In the genomic region with DNA sequence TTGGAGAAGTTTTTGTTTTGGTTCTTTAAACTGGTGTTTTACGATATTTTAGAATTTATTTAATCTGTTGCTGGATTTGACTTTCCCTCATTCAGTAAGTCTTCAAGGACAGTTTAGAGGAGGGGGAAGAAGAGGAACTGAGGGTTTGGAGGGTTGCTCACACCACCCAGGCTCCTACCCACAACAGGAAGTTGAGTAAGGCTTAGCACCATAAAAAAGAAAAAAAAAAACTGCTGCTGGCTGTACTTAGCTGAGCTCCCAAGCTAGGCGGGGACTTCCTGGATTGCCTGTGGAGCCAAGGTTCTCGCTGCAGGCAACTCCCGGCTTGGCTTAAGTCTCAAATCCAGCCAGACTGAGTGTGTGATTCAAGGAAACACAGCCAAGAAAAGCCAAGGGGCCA, we compare ENCODE assay signal across 9 mouse cellular contexts. TPM values are rescaled to one million over a fixed set of nuclear protein-coding genes. Genes with fewer than 3 reads are reported as not detected.
DNase-seq lines count a peak whose midpoint lies in the region; ATAC-seq and TF ChIP-seq lines count a peak whose summit lies in the region.
"Had no signal": no experiment of that assay in that cellular context is flagged by ENCODE, and none has a peak within 500 bp of the region (broad histone marks: within the 10 kb centered on the region; RNA-seq: fewer than 3 reads in every experiment).

No protein-coding gene starts in this region.

- H3K4me1 ChIP-seq in embryonic facial prominence, embryonic 14.5 days (ENCODE audit: control insufficient read depth, insufficient read depth, low read length): no peaks in the 10 kb centered on the region
- peaks cover 43% of the 10 kb centered on the region for H3K4me1 ChIP-seq in liver, embryonic 13.5 days (replicated peaks)
- peaks cover 21% of the 10 kb centered on the region for H3K4me1 ChIP-seq in small intestine, adult 2 months (ENCODE audit: control insufficient read depth, insufficient read depth, insufficient read length, low read length)
- H3K4me1 ChIP-seq in midbrain, embryonic 15.5 days: peaks cover 5% of the 10 kb centered on the region

- no peak overlapping the region for H3K4me3 ChIP-seq in embryonic facial prominence, embryonic 14.5 days (ENCODE audit: low read depth, low read length)
- peak overlapping the region; percentile 69 for H3K4me3 ChIP-seq in liver, embryonic 13.5 days (replicated peaks)
- peak overlapping the region; percentile 48 for H3K4me3 ChIP-seq in small intestine, adult 2 months (ENCODE audit: low read depth, low read length)
- H3K4me3 ChIP-seq in midbrain, embryonic 15.5 days: no peak overlapping the region
- H3K4me3 ChIP-seq: embryonic facial prominence, embryonic 12.5 days had no signal

- no peaks in the 10 kb centered on the region for H3K36me3 ChIP-seq in embryonic facial prominence, embryonic 14.5 days (ENCODE audit: control insufficient read depth, insufficient read depth, low read length)
- H3K36me3 ChIP-seq in liver, embryonic 13.5 days: peaks cover 8% of the 10 kb centered on the region; the same call in 1 of the 2 replicates
- peaks cover 2% of the 10 kb centered on the region; the same call in 1 of the 2 replicates for H3K36me3 ChIP-seq in small intestine, adult 2 months (ENCODE audit: control insufficient read depth, insufficient read depth, low read length)
- no peaks in the 10 kb centered on the region for H3K36me3 ChIP-seq in midbrain, embryonic 15.5 days (replicated peaks)
- H3K36me3 ChIP-seq: embryonic facial prominence, embryonic 12.5 days had no signal

- peak overlapping the region; percentile 79 for H3K27ac ChIP-seq in embryonic facial prominence, embryonic 14.5 days (replicated peaks; ENCODE audit: low read depth, low read length)
- peak overlapping the region; percentile 69 for H3K27ac ChIP-seq in liver, embryonic 13.5 days
- peak overlapping the region; percentile 93 for H3K27ac ChIP-seq in small intestine, adult 2 months (ENCODE audit: insufficient read depth, low read depth, low read length)
- H3K27ac ChIP-seq in midbrain, embryonic 15.5 days: no peak overlapping the region
- H3K27ac ChIP-seq: embryonic facial prominence, embryonic 12.5 days had no signal

- ATAC-seq in embryonic facial prominence, embryonic 14.5 days (ENCODE audit: low read depth): no peak
- peak; percentile 72 to 81 for ATAC-seq in hematopoietic stem cell, adult 5-6 weeks (replicated peaks in 1 of 2; ENCODE audit: insufficient read depth in 1 of 2, low FRiP score in 2 of 2, low TSS enrichment in 1 of 2, low read depth in 1 of 2, poor library complexity in 2 of 2, severe bottlenecking in 2 of 2)
- ATAC-seq in liver, embryonic 13.5 days (ENCODE audit: low read depth): no peak
- no peak for ATAC-seq in midbrain, embryonic 15.5 days (replicated peaks)

- H3K4me2 ChIP-seq in embryonic facial prominence, embryonic 14.5 days (ENCODE audit: low read depth, low read length): peak overlapping the region; percentile 87
- peak overlapping the region; percentile 88 for H3K4me2 ChIP-seq in liver, embryonic 13.5 days
- no peak overlapping the region for H3K4me2 ChIP-seq in midbrain, embryonic 15.5 days
- H3K4me2 ChIP-seq: embryonic facial prominence, embryonic 12.5 days had no signal

- no peaks in the 10 kb centered on the region for H3K9me3 ChIP-seq in embryonic facial prominence, embryonic 14.5 days (ENCODE audit: control insufficient read depth, low read length)
- H3K9me3 ChIP-seq in liver, embryonic 13.5 days (replicated peaks): peaks cover 4% of the 10 kb centered on the region; the same call in 1 of the 2 replicates
- H3K9me3 ChIP-seq in midbrain, embryonic 15.5 days: no peaks in the 10 kb centered on the region
- H3K9me3 ChIP-seq: embryonic facial prominence, embryonic 12.5 days had no signal

- TF ChIP-seq CTCF in small intestine, adult 2 months (IDR thresholded peaks at IDR 0.05; ENCODE audit: extremely low read depth, insufficient read length, insufficient replicate concordance, low read depth, low read length): no peak

- no peaks in the 10 kb centered on the region for H3K27me3 ChIP-seq in embryonic facial prominence, embryonic 14.5 days (replicated peaks; ENCODE audit: control insufficient read depth, insufficient read depth, low read length)
- peaks cover 3% of the 10 kb centered on the region; the same call in 1 of the 2 replicates for H3K27me3 ChIP-seq in liver, embryonic 13.5 days
- H3K27me3 ChIP-seq in small intestine, adult 2 months (ENCODE audit: control insufficient read depth, insufficient read depth, low read length): no peaks in the 10 kb centered on the region
- peaks cover 14% of the 10 kb centered on the region for H3K27me3 ChIP-seq in midbrain, embryonic 15.5 days (replicated peaks)

- H3K9ac ChIP-seq in embryonic facial prominence, embryonic 14.5 days (ENCODE audit: low read depth, low read length): no peak overlapping the region
- peak overlapping the region; percentile 41; the same call in 1 of the 2 replicates for H3K9ac ChIP-seq in liver, embryonic 13.5 days
- H3K9ac ChIP-seq in midbrain, embryonic 15.5 days: no peak overlapping the region
- H3K9ac ChIP-seq: embryonic facial prominence, embryonic 12.5 days had no signal

- DNase-seq in spleen, adult 12 weeks (ENCODE audit: low spot score): peak; percentile 6
- DNase-seq in spleen, postnatal 14 days (ENCODE audit: low spot score in 2 of 2): no peak
- peak; percentile 90 for DNase-seq in embryonic facial prominence, embryonic 14.5 days (ENCODE audit: low spot score)
- DNase-seq in liver, embryonic 13.5 days: no peak
- no peak for DNase-seq in cerebellum, postnatal 25 days

- no peak for TF ChIP-seq POLR2A in small intestine, adult 2 months (IDR thresholded peaks at IDR 0.05; ENCODE audit: low read depth, low read length)

- WGBS in embryonic facial prominence, embryonic 14.5 days: 34% methylated on average over 4 of the region's 4 CpGs
- WGBS in liver, embryonic 13.5 days (ENCODE audit: insufficient replicate concordance): 13% methylated on average over 4 of the region's 4 CpGs
- 3% methylated on average over 4 of the region's 4 CpGs for WGBS in small intestine, adult 2 months
- WGBS in midbrain, embryonic 15.5 days: 50% methylated on average over 4 of the region's 4 CpGs

RNA-seq across cellular contexts. Expression of a gene that starts 2.3 kb away (rescaled TPM):
- 222 and 228 TPM in 2 replicates for polyA plus RNA-seq in embryonic facial prominence, embryonic 14.5 days (2014; fragmentation: Nextera tagmentation; extraction: Ambion mirVana)
- total RNA-seq in hematopoietic stem cell, adult 5-6 weeks (2017): 124 and 175 TPM in 2 replicates
- 158 and 163 TPM in 2 replicates for polyA plus RNA-seq in liver, embryonic 13.5 days (2015; fragmentation: Nextera tagmentation; extraction: Ambion mirVana)
- 595 and 1,197 TPM in 2 replicates for polyA plus RNA-seq in small intestine, adult 2 months (2012; rRNA removed)
- 59.5 and 73.1 TPM in 2 replicates for polyA plus RNA-seq in midbrain, embryonic 15.5 days (2015; fragmentation: Nextera tagmentation; extraction: Ambion mirVana)

RNA-seq across cellular contexts. Expression of a gene that starts 23.7 kb away (rescaled TPM):
- polyA plus RNA-seq in embryonic facial prominence, embryonic 14.5 days (2014; fragmentation: Nextera tagmentation; extraction: Ambion mirVana): 84.2 and 97.1 TPM in 2 replicates
- 106 and 177 TPM in 2 replicates for total RNA-seq in hematopoietic stem cell, adult 5-6 weeks (2017)
- polyA plus RNA-seq in liver, embryonic 13.5 days (2015; fragmentation: Nextera tagmentation; extraction: Ambion mirVana): 69.5 and 90.7 TPM in 2 replicates
- 8.5 and 18.7 TPM in 2 replicates for polyA plus RNA-seq in small intestine, adult 2 months (2012; rRNA removed)
- polyA plus RNA-seq in midbrain, embryonic 15.5 days (2015; fragmentation: Nextera tagmentation; extraction: Ambion mirVana): 102 and 117 TPM in 2 replicates

RNA-seq across cellular contexts. Expression of a gene that starts 23.8 kb away (rescaled TPM):
- polyA plus RNA-seq in embryonic facial prominence, embryonic 14.5 days (2014; fragmentation: Nextera tagmentation; extraction: Ambion mirVana): 177 and 182 TPM in 2 replicates
- total RNA-seq in hematopoietic stem cell, adult 5-6 weeks (2017): 236 and 293 TPM in 2 replicates
- 164 and 177 TPM in 2 replicates for polyA plus RNA-seq in liver, embryonic 13.5 days (2015; fragmentation: Nextera tagmentation; extraction: Ambion mirVana)
- polyA plus RNA-seq in small intestine, adult 2 months (2012; rRNA removed): 28.1 and 52.8 TPM in 2 replicates
- polyA plus RNA-seq in midbrain, embryonic 15.5 days (2015; fragmentation: Nextera tagmentation; extraction: Ambion mirVana): 175 and 176 TPM in 2 replicates

RNA-seq across cellular contexts. Expression of a gene that starts 32.5 kb away (rescaled TPM):
- not detected in 2 replicates for polyA plus RNA-seq in embryonic facial prominence, embryonic 14.5 days (2014; fragmentation: Nextera tagmentation; extraction: Ambion mirVana)
- total RNA-seq in hematopoietic stem cell, adult 5-6 weeks (2017): not detected in 2 replicates
- polyA plus RNA-seq in liver, embryonic 13.5 days (2015; fragmentation: Nextera tagmentation; extraction: Ambion mirVana): 0.05 and 0.06 TPM in 2 replicates
- polyA plus RNA-seq in small intestine, adult 2 months (2012; rRNA removed): not detected in 2 replicates
- polyA plus RNA-seq in midbrain, embryonic 15.5 days (2015; fragmentation: Nextera tagmentation; extraction: Ambion mirVana): not detected in 2 replicates
- polyA plus RNA-seq: embryonic facial prominence, embryonic 12.5 days had no signal

RNA-seq across cellular contexts. Expression of a gene that starts 32.7 kb away (rescaled TPM):
- polyA plus RNA-seq in embryonic facial prominence, embryonic 14.5 days (2014; fragmentation: Nextera tagmentation; extraction: Ambion mirVana): 138 and 150 TPM in 2 replicates
- 51.2 and 80.2 TPM in 2 replicates for total RNA-seq in hematopoietic stem cell, adult 5-6 weeks (2017)
- polyA plus RNA-seq in liver, embryonic 13.5 days (2015; fragmentation: Nextera tagmentation; extraction: Ambion mirVana): 65.3 and 65.8 TPM in 2 replicates
- polyA plus RNA-seq in small intestine, adult 2 months (2012; rRNA removed): 59.7 and 105 TPM in 2 replicates
- 251 and 263 TPM in 2 replicates for polyA plus RNA-seq in midbrain, embryonic 15.5 days (2015; fragmentation: Nextera tagmentation; extraction: Ambion mirVana)

Comparison
In these comparisons a context has a peak if more than half of its experiments do, and no peak if none do; other contexts are left out.
1. DNase-seq: peak in spleen, adult 12 weeks (single experiment) and embryonic facial prominence, embryonic 14.5 days (single experiment); none in spleen, postnatal 14 days (0 of 2), liver, embryonic 13.5 days (single experiment) and cerebellum, postnatal 25 days (0 of 2).
2. ATAC-seq: peak in hematopoietic stem cell, adult 5-6 weeks (2 of 2); none in embryonic facial prominence, embryonic 14.5 days (single experiment), liver, embryonic 13.5 days (single experiment) and midbrain, embryonic 15.5 days (single experiment).
3. H3K4me3 ChIP-seq: peak in liver, embryonic 13.5 days (single experiment) and small intestine, adult 2 months (single experiment); none in embryonic facial prominence, embryonic 14.5 days (single experiment) and midbrain, embryonic 15.5 days (single experiment).